Mouse (Mus musculus) megakaryocyte, embryonic 14.5 days (primary cell): Measurements from ENCODE around the gene Fdxacb1. TPM values are rescaled to one million over a fixed set of nuclear protein-coding genes. Genes with fewer than 3 reads are reported as not detected.

ENCODE experiments used
- H3K27me3 ChIP-seq: replicated peaks from 2 replicates; pipeline ENCODE3; 2012; ENCODE audit warnings: inconsistent platforms
- H3K36me3 ChIP-seq: replicated peaks from 2 replicates; pipeline ENCODE3; 2012; ENCODE audit warnings: low read length, inconsistent platforms, mixed read lengths
- H3K4me1 ChIP-seq: 2 replicates; pipeline ENCODE4 v1.6.1; 2012; ENCODE audit warnings: inconsistent platforms
- H3K4me3 ChIP-seq: replicated peaks from 2 replicates; pipeline ENCODE3; 2012; ENCODE audit warnings: moderate library complexity, mild to moderate bottlenecking, inconsistent platforms
- H3K9me3 ChIP-seq: 2 replicates; pipeline ENCODE4 v1.6.1; 2012; ENCODE audit warnings: inconsistent platforms
- FLI1 ChIP-seq: IDR thresholded peaks from 2 replicates; pipeline ENCODE4 v1.6.1; 2012; ENCODE audit warnings: low read length, inconsistent platforms, mixed read lengths
- GATA1 ChIP-seq: IDR thresholded peaks from 3 replicates; pipeline ENCODE4 v1.6.1; 2012; ENCODE audit warnings: mixed read lengths, low read length, inconsistent platforms, borderline replicate concordance
- polyA plus RNA-seq: library from polyadenylated mRNA; stranded (reverse); fragments of >175 nt; gene quantifications from 2 replicates; pipeline ENCODE4 v1.2.3, GENCODE M21; 2012; ENCODE audit warnings: low replicate concordance; ENCODE audit not compliant: insufficient read depth

Gene Fdxacb1
- polyA plus RNA-seq, 1 experiment = 0.38 TPM

DNA sequence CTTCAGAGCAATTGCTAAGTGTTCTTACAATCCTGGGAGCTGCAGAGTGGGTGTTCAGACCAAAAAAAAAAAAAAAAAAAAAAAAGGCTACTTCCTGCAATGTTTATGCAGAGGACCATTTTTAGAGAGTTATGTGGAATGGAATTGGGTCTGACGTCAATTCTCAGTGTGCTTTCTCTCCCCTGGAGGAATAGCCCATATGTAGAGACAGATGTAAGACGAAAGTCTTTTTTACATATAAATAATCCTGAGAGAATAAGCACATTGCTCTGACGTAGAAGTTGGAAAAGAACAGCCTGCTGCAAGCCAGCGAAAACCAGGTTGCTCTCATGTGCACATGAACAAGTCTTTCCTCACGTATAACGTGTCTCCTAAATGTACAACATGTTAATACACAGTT lies 51.7 kb downstream of the Fdxacb1 start:
- no peak for TF ChIP-seq GATA1
- TF ChIP-seq FLI1 = no peak
- Histone ChIP-seq H3K4me1 (peaks cover 17% of the 10 kb centered on the region), H3K36me3 (peaks cover 84% of the 10 kb centered on the region), H3K27me3 (no peaks in the 10 kb centered on the region), H3K4me3 (no peak overlapping the region), H3K9me3 (no peaks in the 10 kb centered on the region)

DNA sequence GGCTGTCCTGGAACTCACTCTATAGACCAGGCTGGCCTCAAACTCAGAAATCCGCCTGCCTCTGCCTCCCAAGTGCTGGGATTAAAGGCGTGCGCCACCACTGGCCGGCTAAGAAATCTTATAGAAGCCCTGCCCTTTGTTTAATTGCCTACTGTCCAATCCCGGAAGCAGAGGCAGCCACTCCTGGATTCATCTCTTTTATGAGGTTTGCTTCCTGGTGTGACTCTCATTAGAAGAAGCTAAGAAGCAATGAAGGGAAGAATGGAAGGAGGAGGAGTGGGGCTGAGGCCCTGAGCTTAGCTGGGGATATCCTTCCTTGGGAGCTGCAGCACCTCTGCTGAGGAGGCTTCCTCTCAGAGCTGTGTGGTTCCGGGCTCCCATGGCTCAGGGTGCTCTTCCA lies 53.6 kb downstream of the Fdxacb1 start:
- Histone ChIP-seq H3K36me3 (peaks cover 79% of the 10 kb centered on the region), H3K9me3 (no peaks in the 10 kb centered on the region), H3K4me1 (peaks cover 14% of the 10 kb centered on the region), H3K4me3 (no peak overlapping the region), H3K27me3 (no peaks in the 10 kb centered on the region)
- TF ChIP-seq FLI1 (no peak), GATA1 (no peak)

DNA sequence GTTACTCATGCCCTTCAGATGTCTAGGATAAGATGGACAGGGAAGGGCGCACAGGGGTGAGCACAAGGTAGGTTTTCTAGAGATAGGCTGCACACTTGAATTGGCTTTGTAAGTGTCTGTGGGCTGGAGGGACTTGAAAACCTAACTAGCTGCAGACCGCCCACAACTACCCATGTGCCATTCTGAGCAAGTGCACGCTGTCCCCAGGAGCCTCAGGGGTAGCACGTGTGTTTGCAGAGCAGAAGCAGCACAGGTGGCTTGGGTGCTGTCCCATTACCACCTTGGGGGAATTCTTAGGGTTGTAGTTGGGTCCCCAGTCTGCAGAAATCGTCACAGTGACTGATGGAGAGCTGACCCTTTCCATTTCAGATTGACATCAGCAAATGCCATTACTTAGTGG lies 54.2 kb downstream of the Fdxacb1 start:
- Histone ChIP-seq H3K4me1 (peaks cover 13% of the 10 kb centered on the region), H3K27me3 (no peaks in the 10 kb centered on the region), H3K36me3 (peaks cover 78% of the 10 kb centered on the region), H3K4me3 (no peak overlapping the region), H3K9me3 (no peaks in the 10 kb centered on the region)
- TF ChIP-seq GATA1 (no peak), FLI1 (no peak)

Other genes with a start within 250 kb of the Fdxacb1 start
- 15.7 TPM in 1 of 2 replicates, not detected in the other for gene Pts, start 239.5 kb upstream of the Fdxacb1 start, polyA plus RNA-seq
- 2.0 TPM in 1 of 2 replicates, not detected in the other for gene Il18, start 213.4 kb upstream of the Fdxacb1 start, polyA plus RNA-seq
- 0.09 TPM in 1 of 2 replicates, not detected in the other for gene Bco2, start 213.1 kb upstream of the Fdxacb1 start, polyA plus RNA-seq
- not detected in 2 replicates for gene Tex12, start 206.9 kb upstream of the Fdxacb1 start, polyA plus RNA-seq
- gene Sdhd, start 164.4 kb upstream of the Fdxacb1 start, polyA plus RNA-seq = 6.3 and 16.9 TPM in 2 replicates
- gene Timm8b, start 164.3 kb upstream of the Fdxacb1 start, polyA plus RNA-seq = 8.5 and 23.8 TPM in 2 replicates
- 0.19 TPM in 1 of 2 replicates, not detected in the other for gene Pih1d2, start 150.9 kb upstream of the Fdxacb1 start, polyA plus RNA-seq
- gene Nkapd1, start 150.8 kb upstream of the Fdxacb1 start, polyA plus RNA-seq = 2.9 and 3.9 TPM in 2 replicates
- gene Dlat, start 108.5 kb upstream of the Fdxacb1 start, polyA plus RNA-seq = 10.9 and 18.4 TPM in 2 replicates
- gene Dixdc1, start 28.7 kb upstream of the Fdxacb1 start, polyA plus RNA-seq = not detected in 2 replicates
- 1.5 TPM in 1 of 2 replicates, not detected in the other for gene 2310030G06Rik, start 21.7 kb upstream of the Fdxacb1 start, polyA plus RNA-seq
- gene Cryab, start 16.9 kb upstream of the Fdxacb1 start, polyA plus RNA-seq = not detected in 2 replicates
- gene Hspb2, start 15.9 kb upstream of the Fdxacb1 start, polyA plus RNA-seq = not detected in 2 replicates
- gene Alg9, start 6.8 kb downstream of the Fdxacb1 start, polyA plus RNA-seq = 2.0 and 9.5 TPM in 2 replicates
- gene 1110032A03Rik, start 7.3 kb downstream of the Fdxacb1 start, polyA plus RNA-seq = 1.3 and 8.7 TPM in 2 replicates
- gene Ppp2r1b, start 77.1 kb downstream of the Fdxacb1 start, polyA plus RNA-seq = 1.4 and 1.9 TPM in 2 replicates
- 0.77 and 3.3 TPM in 2 replicates for gene Sik2, start 240.8 kb downstream of the Fdxacb1 start, polyA plus RNA-seq